Mouse (Mus musculus) midbrain, embryonic 11.5 days (tissue): ENCODE data around the gene Bckdhb. TPM values are rescaled to one million over a fixed set of nuclear protein-coding genes. Genes with fewer than 3 reads are reported as not detected.
"Not testable (repeated sequence)": the region's sequence is repeated elsewhere in the genome, so short reads cannot be mapped to it uniquely, and the experiment has no call there.

ENCODE experiments used
- ATAC-seq: fragments of 200-750 bp; cut with Nextera tagmentation; 2 replicates; pipeline ENCODE4 v1.8.0; 2017; ENCODE audit warnings: moderate TSS enrichment, moderate library complexity; ENCODE audit not compliant: low FRiP score
- DNase-seq: peaks from one replicate; pipeline ENCODE4 v3.0.0; 2015; ENCODE audit warnings: low spot score; ENCODE audit errors: missing footprints
- H3K27ac ChIP-seq: fragments of 300-500 bp; sonication (generic); 2 replicates; pipeline ENCODE4 v1.5.1; 2014; ENCODE audit warnings: low read depth, low read length
- H3K27me3 ChIP-seq: fragments of 300-500 bp; sonication (generic); 2 replicates; pipeline ENCODE4 v1.6.1; 2014; ENCODE audit warnings: mild to moderate bottlenecking, low read length, moderate library complexity, mixed read lengths; ENCODE audit not compliant: control insufficient read depth, insufficient read depth
- H3K36me3 ChIP-seq: fragments of 300-500 bp; sonication (generic); 2 replicates; pipeline ENCODE4 v1.6.1; 2014; ENCODE audit warnings: mild to moderate bottlenecking, low read length, moderate library complexity, mixed read lengths; ENCODE audit not compliant: control insufficient read depth, insufficient read depth
- H3K4me1 ChIP-seq: fragments of 300-500 bp; sonication (generic); 2 replicates; pipeline ENCODE4 v1.6.1; 2014; ENCODE audit warnings: low read length; ENCODE audit not compliant: control insufficient read depth, insufficient read depth
- H3K4me2 ChIP-seq: fragments of 300-500 bp; sonication (generic); 2 replicates; pipeline ENCODE4 v1.6.1; 2014; ENCODE audit warnings: mild to moderate bottlenecking, moderate library complexity
- H3K4me3 ChIP-seq: fragments of 300-500 bp; sonication (generic); 2 replicates; pipeline ENCODE4 v1.5.1; 2014; ENCODE audit warnings: low read depth, low read length
- H3K9ac ChIP-seq: fragments of 300-500 bp; sonication (generic); 2 replicates; pipeline ENCODE4 v1.6.1; 2014; ENCODE audit warnings: low read length
- H3K9me3 ChIP-seq: fragments of 300-500 bp; sonication (generic); 2 replicates; pipeline ENCODE4 v1.6.1; 2016; ENCODE audit warnings: low read length; ENCODE audit not compliant: control insufficient read depth
- WGBS: fragments of 180-500 bp; shearing (Covaris S2); extraction: QIAGEN DNeasy Blood & Tissue Kit; methylation state at CpG from one replicate; pipeline ENCODE4 v1.1.7; 2014; 5-methylcytosine and 5-hydroxymethylcytosine counted together
- polyA plus RNA-seq: library from polyadenylated mRNA; unstranded; fragments of >200 nt; fragmentation: Nextera tagmentation; extraction: Ambion mirVana; gene quantifications from 2 replicates; pipeline ENCODE4 v1.2.1, GENCODE M21; 2014

The Bckdhb gene
- polyA plus RNA-seq, 1 experiment from 2014 or later, result 56.9 TPM

GRCm38 (mm10) chr9:83981234-83981633 is 56.3 kb downstream of the Bckdhb start:
- Histone ChIP-seq H3K9me3 (no peaks in the 10 kb centered on the region), H3K9ac (no peak overlapping the region), H3K4me2 (no peak overlapping the region), H3K27ac (no peak overlapping the region), H3K4me3 (no peak overlapping the region), H3K36me3 (no peaks in the 10 kb centered on the region), H3K4me1 (no peaks in the 10 kb centered on the region), H3K27me3 (no peaks in the 10 kb centered on the region)
- WGBS, result 89% methylated on average over 7 of the region's 7 CpGs
- ATAC-seq, result no peak
- no peak for DNase-seq

- Histone ChIP-seq H3K4me1 (no peaks in the 10 kb centered on the region), H3K4me3 (no peak overlapping the region), H3K4me2 (no peak overlapping the region), H3K36me3 (no peaks in the 10 kb centered on the region; the same call in 1 of the 2 replicates), H3K9me3 (no peaks in the 10 kb centered on the region; the same call in 1 of the 2 replicates), H3K27me3 (no peaks in the 10 kb centered on the region), H3K9ac (no peak overlapping the region), H3K27ac (no peak overlapping the region)
- WGBS, result 95% methylated on average over 2 of the region's 2 CpGs
- peak; percentile 14 for DNase-seq
- ATAC-seq, result no peak
These were observed 84.0 kb downstream of the Bckdhb start for GRCm38 (mm10) chr9:84008961-84009360.

- Histone ChIP-seq H3K4me2 (no peak overlapping the region), H3K4me1 (no peaks in the 10 kb centered on the region), H3K9ac (no peak overlapping the region), H3K27me3 (no peaks in the 10 kb centered on the region), H3K27ac (no peak overlapping the region), H3K36me3 (no peaks in the 10 kb centered on the region), H3K9me3 (no peaks in the 10 kb centered on the region), H3K4me3 (no peak overlapping the region)
- ATAC-seq (no peak), DNase-seq (no peak)
These were observed 86.2 kb downstream of the Bckdhb start for GRCm38 (mm10) chr9:84011146-84011545.

GRCm38 (mm10) chr9:84018141-84018540 is 93.2 kb downstream of the Bckdhb start:
- H3K36me3 ChIP-seq, H3K4me2 ChIP-seq, H3K4me3 ChIP-seq, H3K27ac ChIP-seq, DNase-seq, ATAC-seq, H3K9me3 ChIP-seq, H3K27me3 ChIP-seq, H3K4me1 ChIP-seq, H3K9ac ChIP-seq: not testable (repeated sequence)
- 92% methylated on average over 8 of the region's 8 CpGs for WGBS

GRCm38 (mm10) chr9:84019627-84020026 is 94.7 kb downstream of the Bckdhb start:
- H3K4me1 ChIP-seq, result no peaks in the 10 kb centered on the region
- no peak overlapping the region for H3K4me2 ChIP-seq
- no peak overlapping the region for H3K4me3 ChIP-seq
- no peaks in the 10 kb centered on the region for H3K9me3 ChIP-seq
- no peak overlapping the region for H3K27ac ChIP-seq
- no peaks in the 10 kb centered on the region for H3K36me3 ChIP-seq
- H3K9ac ChIP-seq, result no peak overlapping the region
- peak; percentile 74 for ATAC-seq
- peak; percentile 78 for DNase-seq
- WGBS, result 78% methylated on average over 2 of the region's 2 CpGs
- no peaks in the 10 kb centered on the region for H3K27me3 ChIP-seq

- H3K4me1 ChIP-seq, result no peaks in the 10 kb centered on the region
- 88% methylated on average over 6 of the region's 6 CpGs for WGBS
- no peak overlapping the region for H3K4me3 ChIP-seq
- no peak overlapping the region for H3K27ac ChIP-seq
- H3K27me3 ChIP-seq, result no peaks in the 10 kb centered on the region
- H3K9ac ChIP-seq, result no peak overlapping the region
- no peak for ATAC-seq
- peak; percentile 77 for DNase-seq
- H3K9me3 ChIP-seq, result no peaks in the 10 kb centered on the region
- no peak overlapping the region for H3K4me2 ChIP-seq
- H3K36me3 ChIP-seq, result no peaks in the 10 kb centered on the region
These were observed 96.2 kb downstream of the Bckdhb start for GRCm38 (mm10) chr9:84021189-84021588.

- 95% methylated on average over 2 of the region's 2 CpGs for WGBS
- no peak for ATAC-seq
These were observed 103.2 kb downstream of the Bckdhb start for GRCm38 (mm10) chr9:84028120-84028519.

GRCm38 (mm10) chr9:84030691-84031290 is 105.8 kb downstream of the Bckdhb start:
- ATAC-seq (no peak), DNase-seq (peak; percentile 56)
- peaks cover 17% of the 10 kb centered on the region for H3K4me1 ChIP-seq
- H3K4me3 ChIP-seq, result no peak overlapping the region
- no peaks in the 10 kb centered on the region for H3K9me3 ChIP-seq
- no peaks in the 10 kb centered on the region for H3K27me3 ChIP-seq
- H3K4me2 ChIP-seq, result no peak overlapping the region
- no peaks in the 10 kb centered on the region for H3K36me3 ChIP-seq
- H3K27ac ChIP-seq, result no peak overlapping the region
- no peak overlapping the region for H3K9ac ChIP-seq
- WGBS, result 73% methylated on average over 6 of the region's 6 CpGs

More at GRCm38 (mm10) chr9:84028120-84028519, 103.2 kb downstream of the Bckdhb start:
- no peaks in the 10 kb centered on the region for H3K27me3 ChIP-seq
- H3K4me3 ChIP-seq, result no peak overlapping the region
- H3K4me2 ChIP-seq, result no peak overlapping the region
- H3K9me3 ChIP-seq, result no peaks in the 10 kb centered on the region
- H3K27ac ChIP-seq, result no peak overlapping the region
- no peaks in the 10 kb centered on the region for H3K36me3 ChIP-seq
- no peak overlapping the region for H3K9ac ChIP-seq
- peak; percentile 67 for DNase-seq
- peaks cover 10% of the 10 kb centered on the region; the same call in 1 of the 2 replicates for H3K4me1 ChIP-seq

- Histone ChIP-seq H3K4me3 (no peak overlapping the region), H3K27ac (no peak overlapping the region), H3K36me3 (no peaks in the 10 kb centered on the region), H3K9ac (no peak overlapping the region), H3K4me2 (no peak overlapping the region), H3K27me3 (no peaks in the 10 kb centered on the region), H3K9me3 (no peaks in the 10 kb centered on the region), H3K4me1 (peaks cover 17% of the 10 kb centered on the region)
- no peak for ATAC-seq
- peak; percentile 72 for DNase-seq
- 90% methylated on average over 6 of the region's 6 CpGs for WGBS
These were observed 106.5 kb downstream of the Bckdhb start for GRCm38 (mm10) chr9:84031406-84031805.
